Mouse (Mus musculus): Measurements from ENCODE around the gene Disc1. TPM values are rescaled to one million over a fixed set of nuclear protein-coding genes. Genes with fewer than 3 reads are reported as not detected.

Gene Disc1
- polyA plus RNA-seq, 1 experiment: 0.28 TPM

GRCm38 (mm10) chr8:125285391-125285790 is 231.4 kb downstream of the Disc1 start:
- H3K4me3 ChIP-seq (ENCODE audit: low read depth, low read length): no peak overlapping the region
- no peaks in the 10 kb centered on the region for H3K27me3 ChIP-seq (ENCODE audit: control insufficient read depth, insufficient read depth, low read length)
- TF ChIP-seq CTCF (IDR thresholded peaks at IDR 0.05; ENCODE audit: extremely low read depth, insufficient read length, insufficient replicate concordance, low read depth, low read length) (no peak), POLR2A (IDR thresholded peaks at IDR 0.05; ENCODE audit: low read depth, low read length) (no peak)
- no peak overlapping the region for H3K27ac ChIP-seq (ENCODE audit: insufficient read depth, low read depth, low read length)
- peaks cover 6% of the 10 kb centered on the region for H3K4me1 ChIP-seq (ENCODE audit: control insufficient read depth, insufficient read depth, insufficient read length, low read length)
- 89% methylated on average over 8 of the region's 8 CpGs for whole genome bisulfite sequencing
- no peaks in the 10 kb centered on the region for H3K36me3 ChIP-seq (ENCODE audit: control insufficient read depth, insufficient read depth, low read length)

DNA sequence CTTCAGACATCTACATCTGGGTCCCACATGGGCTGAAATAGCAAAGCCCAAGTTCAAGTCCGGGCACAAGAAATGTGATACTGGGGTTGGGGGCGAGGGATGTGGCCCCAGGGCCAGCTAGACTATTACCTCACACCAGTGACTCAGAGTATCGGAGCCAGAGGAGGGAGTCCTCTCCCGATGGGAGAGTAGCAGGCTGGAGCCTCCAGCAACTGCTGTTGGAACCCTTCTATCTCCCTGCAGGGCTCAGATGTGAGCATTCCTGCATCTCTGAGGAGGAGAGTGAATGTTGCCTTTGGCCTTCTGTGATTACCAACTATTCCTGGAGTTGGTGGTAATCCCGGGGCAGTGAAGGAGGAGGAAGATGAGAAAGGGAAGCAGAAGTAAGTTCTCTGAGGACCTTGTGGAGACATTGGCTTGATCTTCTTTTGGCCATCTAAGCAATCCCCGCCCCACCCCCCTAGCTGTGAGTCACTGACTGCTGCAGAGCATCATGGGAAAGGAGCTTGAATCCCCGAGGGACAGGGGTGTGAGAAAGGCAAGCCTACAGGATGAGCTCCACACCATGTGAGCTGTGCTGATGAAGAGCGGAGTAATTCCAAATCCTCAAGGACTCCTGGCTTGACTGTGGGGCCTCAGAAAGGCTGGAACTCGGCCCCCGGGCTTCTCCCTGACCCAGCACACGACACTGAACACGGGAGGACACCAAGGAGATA is 232.1 kb downstream of the Disc1 start:
- 62% methylated on average over 12 of the region's 12 CpGs for WGBS
- TF ChIP-seq POLR2A (IDR thresholded peaks at IDR 0.05; ENCODE audit: low read depth, low read length): no peak
- TF ChIP-seq CTCF (IDR thresholded peaks at IDR 0.05; ENCODE audit: extremely low read depth, insufficient read length, insufficient replicate concordance, low read depth, low read length): no peak
- Histone ChIP-seq H3K36me3 (ENCODE audit: control insufficient read depth, insufficient read depth, low read length) (no peaks in the 10 kb centered on the region), H3K4me1 (ENCODE audit: control insufficient read depth, insufficient read depth, insufficient read length, low read length) (peaks cover 6% of the 10 kb centered on the region), H3K27me3 (ENCODE audit: control insufficient read depth, insufficient read depth, low read length) (no peaks in the 10 kb centered on the region), H3K4me3 (ENCODE audit: low read depth, low read length) (no peak overlapping the region), H3K27ac (ENCODE audit: insufficient read depth, low read depth, low read length) (no peak overlapping the region)

DNA sequence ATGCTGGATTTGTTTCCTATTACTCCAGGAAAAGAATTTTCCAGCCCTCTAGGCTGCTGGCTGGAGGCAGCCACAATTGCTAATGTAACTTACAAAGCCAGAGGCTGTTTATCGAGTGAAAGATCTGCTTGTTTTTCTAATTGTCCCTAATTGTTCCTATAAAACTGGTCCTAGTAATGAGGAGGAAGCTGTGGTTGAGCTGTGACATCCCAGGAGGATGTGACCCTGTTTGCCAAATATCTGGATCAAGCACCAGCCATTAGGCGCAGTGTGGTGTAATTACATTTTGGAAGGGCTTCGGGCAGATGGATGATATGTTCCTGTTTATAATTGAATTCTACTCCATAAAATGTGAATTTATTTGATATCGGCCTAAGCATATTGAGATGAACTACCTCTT is 233.3 kb downstream of the Disc1 start:
- 78% methylated on average over 4 of the region's 4 CpGs for WGBS
- TF ChIP-seq POLR2A (IDR thresholded peaks at IDR 0.05; ENCODE audit: low read depth, low read length) (no peak), CTCF (IDR thresholded peaks at IDR 0.05; ENCODE audit: extremely low read depth, insufficient read length, insufficient replicate concordance, low read depth, low read length) (no peak)

GRCm38 (mm10) chr8:125287841-125288341 is 233.9 kb downstream of the Disc1 start:
- 35% methylated on average over 7 of the region's 7 CpGs for whole genome bisulfite sequencing
- no peak overlapping the region for H3K27ac ChIP-seq (ENCODE audit: insufficient read depth, low read depth, low read length)
- TF ChIP-seq CTCF (IDR thresholded peaks at IDR 0.05; ENCODE audit: extremely low read depth, insufficient read length, insufficient replicate concordance, low read depth, low read length) (no peak), POLR2A (IDR thresholded peaks at IDR 0.05; ENCODE audit: low read depth, low read length) (no peak)

More for the DNA sequence above, 233.3 kb downstream of the Disc1 start:
- Histone ChIP-seq H3K27me3 (ENCODE audit: control insufficient read depth, insufficient read depth, low read length) (no peaks in the 10 kb centered on the region), H3K4me1 (ENCODE audit: control insufficient read depth, insufficient read depth, insufficient read length, low read length) (peaks cover 9% of the 10 kb centered on the region), H3K27ac (ENCODE audit: insufficient read depth, low read depth, low read length) (no peak overlapping the region), H3K4me3 (ENCODE audit: low read depth, low read length) (no peak overlapping the region), H3K36me3 (ENCODE audit: control insufficient read depth, insufficient read depth, low read length) (no peaks in the 10 kb centered on the region)

GRCm38 (mm10) chr8:125291506-125291905 is 237.5 kb downstream of the Disc1 start:
- no peak overlapping the region for H3K4me3 ChIP-seq (ENCODE audit: low read depth, low read length)
- H3K4me1 ChIP-seq (ENCODE audit: control insufficient read depth, insufficient read depth, insufficient read length, low read length): peaks cover 10% of the 10 kb centered on the region
- H3K27ac ChIP-seq (ENCODE audit: insufficient read depth, low read depth, low read length): no peak overlapping the region; the same call in 1 of the 2 replicates
- 19% methylated on average over 10 of the region's 10 CpGs for WGBS
- TF ChIP-seq POLR2A (IDR thresholded peaks at IDR 0.05; ENCODE audit: low read depth, low read length) (no peak), CTCF (IDR thresholded peaks at IDR 0.05; ENCODE audit: extremely low read depth, insufficient read length, insufficient replicate concordance, low read depth, low read length) (no peak)
- no peaks in the 10 kb centered on the region for H3K27me3 ChIP-seq (ENCODE audit: control insufficient read depth, insufficient read depth, low read length)
- H3K36me3 ChIP-seq (ENCODE audit: control insufficient read depth, insufficient read depth, low read length): no peaks in the 10 kb centered on the region

More at GRCm38 (mm10) chr8:125287841-125288341, 233.9 kb downstream of the Disc1 start:
- H3K36me3 ChIP-seq (ENCODE audit: control insufficient read depth, insufficient read depth, low read length): no peaks in the 10 kb centered on the region
- H3K4me3 ChIP-seq (ENCODE audit: low read depth, low read length): no peak overlapping the region
- no peaks in the 10 kb centered on the region for H3K27me3 ChIP-seq (ENCODE audit: control insufficient read depth, insufficient read depth, low read length)
- H3K4me1 ChIP-seq (ENCODE audit: control insufficient read depth, insufficient read depth, insufficient read length, low read length): peaks cover 9% of the 10 kb centered on the region

DNA sequence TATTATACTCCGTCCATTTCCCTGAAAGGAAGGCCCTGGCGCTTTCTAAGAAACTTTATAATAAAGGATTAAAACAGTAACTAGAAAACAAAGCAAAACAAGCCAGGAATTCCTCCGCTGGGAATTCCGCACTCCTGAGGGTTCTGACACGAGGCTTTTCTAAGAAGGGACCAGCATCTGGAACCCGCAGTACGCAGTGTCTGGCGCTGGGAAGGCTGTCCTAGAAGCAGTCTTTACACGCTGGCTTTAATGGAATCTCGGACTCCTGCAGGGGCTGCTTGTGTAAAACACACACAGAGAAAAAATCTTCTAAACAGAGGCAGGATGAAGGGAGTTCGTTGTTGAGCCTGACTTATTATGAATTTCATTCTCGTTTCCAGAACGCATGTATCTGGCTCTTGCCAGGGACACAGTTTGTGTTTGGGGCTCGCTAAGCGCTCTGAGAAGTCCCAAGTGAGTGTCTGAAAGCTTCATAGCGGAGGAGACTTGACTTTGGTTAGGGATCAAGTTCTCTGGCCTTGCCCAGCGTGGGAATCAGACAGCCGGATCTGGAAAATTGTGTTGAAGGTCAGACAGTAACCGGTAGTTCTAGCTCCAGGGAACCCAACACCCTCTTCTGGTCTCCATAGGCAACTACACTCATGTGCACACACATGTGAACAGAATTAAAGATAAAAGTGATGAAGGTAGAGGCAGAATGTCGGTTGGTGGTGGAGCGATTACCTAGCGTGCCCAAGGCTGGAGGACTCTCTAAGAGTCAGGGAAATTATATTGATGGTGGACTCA is 238.1 kb downstream of the Disc1 start:
- Histone ChIP-seq H3K27me3 (ENCODE audit: control insufficient read depth, insufficient read depth, low read length) (no peaks in the 10 kb centered on the region), H3K27ac (ENCODE audit: insufficient read depth, low read depth, low read length) (no peak overlapping the region; the same call in 1 of the 2 replicates)

More for the DNA sequence above, 238.1 kb downstream of the Disc1 start:
- no peaks in the 10 kb centered on the region for H3K36me3 ChIP-seq (ENCODE audit: control insufficient read depth, insufficient read depth, low read length)
- peaks cover 9% of the 10 kb centered on the region for H3K4me1 ChIP-seq (ENCODE audit: control insufficient read depth, insufficient read depth, insufficient read length, low read length)
- no peak overlapping the region for H3K4me3 ChIP-seq (ENCODE audit: low read depth, low read length)
- WGBS: 80% methylated on average over 22 of the region's 22 CpGs
- no peak for TF ChIP-seq POLR2A (IDR thresholded peaks at IDR 0.05; ENCODE audit: low read depth, low read length)
- no peak for TF ChIP-seq CTCF (IDR thresholded peaks at IDR 0.05; ENCODE audit: extremely low read depth, insufficient read length, insufficient replicate concordance, low read depth, low read length)

Data from small intestine, adult 2 months (tissue).